Mouse (Mus musculus) liver, adult 2 months (tissue): ENCODE measurements around the gene Tut1. TPM values are rescaled to one million over a fixed set of nuclear protein-coding genes. Genes with fewer than 3 reads are reported as not detected.

Experiments
- DNase-seq: peaks from one replicate; pipeline ENCODE4 v3.0.0-alpha.2; 2011; ENCODE audit warnings: low read depth, low spot score; ENCODE audit errors: extremely low read depth
- H3K27ac ChIP-seq: fragments of 200-500 bp; replicated peaks from 2 replicates; pipeline ENCODE4 v1.5.1; 2012; ENCODE audit warnings: low read depth, mild to moderate bottlenecking, control low read depth, inconsistent platforms, low read length; ENCODE audit not compliant: insufficient read depth
- H3K27me3 ChIP-seq: fragments of 200-500 bp; 2 replicates; pipeline ENCODE4 v1.6.1; 2012; ENCODE audit warnings: mild to moderate bottlenecking, moderate library complexity, low read length, inconsistent platforms; ENCODE audit not compliant: control insufficient read depth, insufficient read depth
- H3K36me3 ChIP-seq: fragments of 200-500 bp; 2 replicates; pipeline ENCODE4 v1.6.1; 2012; ENCODE audit warnings: low read length, inconsistent platforms; ENCODE audit not compliant: control insufficient read depth, insufficient read depth
- H3K4me1 ChIP-seq: fragments of 200-500 bp; 2 replicates; pipeline ENCODE4 v1.6.1; 2011; ENCODE audit warnings: low read length; ENCODE audit not compliant: control insufficient read depth, insufficient read depth
- H3K4me3 ChIP-seq: fragments of 200-500 bp; 2 replicates; pipeline ENCODE4 v1.5.1; 2011; ENCODE audit warnings: low read depth, mild to moderate bottlenecking, control low read depth, low read length, moderate library complexity; ENCODE audit not compliant: insufficient read depth
- H3K79me2 ChIP-seq: fragments of 200-500 bp; 2 replicates; pipeline ENCODE4 v1.6.1; 2012; ENCODE audit warnings: inconsistent platforms, mild to moderate bottlenecking, low read length, moderate library complexity; ENCODE audit not compliant: control insufficient read depth, insufficient read depth
- H3K9ac ChIP-seq: fragments of 200-500 bp; 2 replicates; pipeline ENCODE4 v1.6.1; 2012; ENCODE audit warnings: low read depth, mild to moderate bottlenecking, control low read depth, inconsistent platforms, low read length
- CTCF ChIP-seq: fragments of 200-500 bp; IDR thresholded peaks from 2 replicates; pipeline ENCODE4 v1.5.1; 2011; ENCODE audit warnings: low read depth, low read length, control low read depth
- POLR2A ChIP-seq: fragments of 200-500 bp; IDR thresholded peaks from 2 replicates; pipeline ENCODE4 v1.6.1; 2011; ENCODE audit warnings: low read length, control low read depth; ENCODE audit not compliant: insufficient read depth; ENCODE audit errors: extremely low read depth
- WGBS: fragments of 180-500 bp; shearing (Covaris S2); methylation state at CpG from one replicate; pipeline ENCODE4 v1.1.7; 2018; 5-methylcytosine and 5-hydroxymethylcytosine counted together
- polyA plus RNA-seq: library from polyadenylated mRNA; depleted of rRNA; stranded (reverse); fragments of >200 nt; gene quantifications from 2 replicates; pipeline ENCODE4 v1.2.3, GENCODE M21; 2012
- total RNA-seq: library from RNA; depleted of rRNA; stranded (reverse); fragments of >200 nt; gene quantifications from 2 replicates; pipeline ENCODE4 v1.2.3, GENCODE M21; 2014

The Tut1 gene
- total and polyA plus RNA-seq, 2 experiments, result 6.2 to 14.6 TPM

DNA sequence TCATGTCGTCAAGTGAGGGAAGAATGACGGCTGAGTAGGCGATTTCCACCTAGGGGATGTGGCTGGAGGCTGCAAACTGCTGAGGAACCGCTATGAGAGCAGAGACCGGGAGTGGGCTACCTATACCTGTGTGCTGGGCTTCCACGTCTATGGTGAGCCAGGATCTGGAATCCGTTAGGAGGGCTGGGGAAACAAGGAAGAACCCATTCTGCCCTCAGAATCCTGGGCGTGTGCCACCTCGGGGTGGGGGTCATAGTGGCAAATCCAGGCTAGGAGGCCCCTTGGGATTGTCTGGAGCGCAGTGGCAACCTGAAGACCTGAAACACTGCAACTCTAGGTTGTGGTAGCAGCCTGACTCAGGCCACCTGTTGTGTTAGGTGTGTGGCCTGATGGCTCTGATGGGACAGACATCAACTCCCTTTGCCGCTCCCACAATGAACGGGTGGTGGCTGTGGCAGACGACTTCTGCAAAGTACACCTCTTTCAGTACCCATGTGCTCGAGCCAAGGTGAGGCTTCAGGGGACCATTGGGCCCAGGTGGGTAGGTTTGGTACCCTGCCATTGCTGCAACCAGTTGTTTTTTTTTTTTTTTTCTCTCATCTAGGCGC is 13.0 kb upstream of the Tut1 start:
- TF ChIP-seq POLR2A (no peak), CTCF (no peak)
- peaks cover 4% of the 10 kb centered on the region; the same call in 1 of the 2 replicates for H3K79me2 ChIP-seq
- 92% methylated on average over 15 of the region's 15 CpGs for WGBS
- H3K4me3 ChIP-seq, result no peak overlapping the region
- H3K27me3 ChIP-seq, result no peaks in the 10 kb centered on the region
- no peak overlapping the region for H3K9ac ChIP-seq
- H3K36me3 ChIP-seq, result peaks cover 8% of the 10 kb centered on the region
- H3K4me1 ChIP-seq, result peaks cover 17% of the 10 kb centered on the region
- no peak for DNase-seq
- no peak overlapping the region for H3K27ac ChIP-seq

- Histone ChIP-seq H3K36me3 (peaks cover 12% of the 10 kb centered on the region), H3K79me2 (peaks cover 4% of the 10 kb centered on the region; the same call in 1 of the 2 replicates), H3K9ac (no peak overlapping the region), H3K4me1 (peaks cover 17% of the 10 kb centered on the region), H3K4me3 (no peak overlapping the region), H3K27me3 (no peaks in the 10 kb centered on the region), H3K27ac (no peak overlapping the region)
- no peak for TF ChIP-seq CTCF
- TF ChIP-seq POLR2A, result no peak
- no peak for DNase-seq
- 74% methylated on average over 10 of the region's 10 CpGs for WGBS
Observed at GRCm38 (mm10) chr19:8941136-8941514, 12.5 kb upstream of the Tut1 start.

- H3K4me1 ChIP-seq, result peaks cover 17% of the 10 kb centered on the region
- H3K9ac ChIP-seq, result peak within 1 kb of the TSS; percentile 89
- DNase-seq, result peak; percentile 85
- H3K36me3 ChIP-seq, result peaks cover 16% of the 10 kb centered on the region
- peaks cover 4% of the 10 kb centered on the region; the same call in 1 of the 2 replicates for H3K79me2 ChIP-seq
- peak within 1 kb of the TSS; percentile 91 for H3K27ac ChIP-seq
- no peaks in the 10 kb centered on the region for H3K27me3 ChIP-seq
- peak within 1 kb of the TSS; percentile 78 for H3K4me3 ChIP-seq
- TF ChIP-seq POLR2A (peak; percentile 63; the same call in 1 of the 2 replicates), CTCF (no peak)
- 2% methylated on average over 64 of the region's 64 CpGs for WGBS
Observed at GRCm38 (mm10) chr19:8941515-8942217, 12.0 kb upstream of the Tut1 start, which contains the start of gene Mta2. Gene Mta2, plus strand, starts transcription at chr19:8941875.

- peak; percentile 35 for DNase-seq
- Histone ChIP-seq H3K4me1 (peaks cover 14% of the 10 kb centered on the region), H3K36me3 (peaks cover 20% of the 10 kb centered on the region), H3K27ac (peak overlapping the region; percentile 91), H3K79me2 (peaks cover 4% of the 10 kb centered on the region; the same call in 1 of the 2 replicates), H3K9ac (peak overlapping the region; percentile 89), H3K4me3 (peak overlapping the region; percentile 78), H3K27me3 (no peaks in the 10 kb centered on the region)
- WGBS, result under 1% methylated on average over 46 of the region's 46 CpGs
- TF ChIP-seq CTCF, result no peak
- no peak for TF ChIP-seq POLR2A
Observed at GRCm38 (mm10) chr19:8942276-8942964, 11.2 kb upstream of the Tut1 start.

DNA sequence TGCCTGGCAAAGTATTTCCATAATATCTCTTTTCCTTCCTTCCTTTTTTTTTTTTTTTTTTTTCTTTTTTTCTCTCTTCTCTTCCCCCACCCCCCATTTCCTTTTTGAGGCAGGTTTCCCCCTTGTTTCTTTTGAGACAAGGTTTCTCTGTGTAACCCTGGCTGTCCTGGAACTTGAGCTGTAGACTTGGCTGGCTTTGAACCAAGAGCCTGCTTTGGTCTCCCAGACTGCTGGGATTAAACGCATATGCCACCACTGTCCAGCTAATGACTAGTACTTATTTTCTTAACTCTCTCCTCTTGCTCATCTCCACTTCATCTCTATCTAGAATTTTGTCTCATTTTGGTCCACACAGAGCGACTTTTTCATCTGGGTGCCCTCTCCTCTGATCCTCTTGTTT is 10.6 kb upstream of the Tut1 start:
- Histone ChIP-seq H3K9ac (peak overlapping the region; percentile 89; the same call in 1 of the 2 replicates), H3K36me3 (peaks cover 26% of the 10 kb centered on the region), H3K4me3 (peak overlapping the region; percentile 30; the same call in 1 of the 2 replicates), H3K27me3 (no peaks in the 10 kb centered on the region), H3K27ac (no peak overlapping the region), H3K4me1 (peaks cover 14% of the 10 kb centered on the region), H3K79me2 (peaks cover 4% of the 10 kb centered on the region; the same call in 1 of the 2 replicates)
- TF ChIP-seq POLR2A (no peak), CTCF (no peak)
- DNase-seq, result no peak
- 45% methylated on average over 2 of the region's 2 CpGs for WGBS
